Mouse (Mus musculus) Muller cell, postnatal 12 days (primary cell): ENCODE results near the gene Rftn1.
"Not testable (repeated sequence)": the region's sequence is repeated elsewhere in the genome, so short reads cannot be mapped to it uniquely, and the experiment has no call there.

Source experiments
- DNase-seq: peaks from one replicate; pipeline ENCODE4 v3.0.0-alpha.2; 2015; ENCODE audit errors: inconsistent ontology term

Gene Rftn1

DNA sequence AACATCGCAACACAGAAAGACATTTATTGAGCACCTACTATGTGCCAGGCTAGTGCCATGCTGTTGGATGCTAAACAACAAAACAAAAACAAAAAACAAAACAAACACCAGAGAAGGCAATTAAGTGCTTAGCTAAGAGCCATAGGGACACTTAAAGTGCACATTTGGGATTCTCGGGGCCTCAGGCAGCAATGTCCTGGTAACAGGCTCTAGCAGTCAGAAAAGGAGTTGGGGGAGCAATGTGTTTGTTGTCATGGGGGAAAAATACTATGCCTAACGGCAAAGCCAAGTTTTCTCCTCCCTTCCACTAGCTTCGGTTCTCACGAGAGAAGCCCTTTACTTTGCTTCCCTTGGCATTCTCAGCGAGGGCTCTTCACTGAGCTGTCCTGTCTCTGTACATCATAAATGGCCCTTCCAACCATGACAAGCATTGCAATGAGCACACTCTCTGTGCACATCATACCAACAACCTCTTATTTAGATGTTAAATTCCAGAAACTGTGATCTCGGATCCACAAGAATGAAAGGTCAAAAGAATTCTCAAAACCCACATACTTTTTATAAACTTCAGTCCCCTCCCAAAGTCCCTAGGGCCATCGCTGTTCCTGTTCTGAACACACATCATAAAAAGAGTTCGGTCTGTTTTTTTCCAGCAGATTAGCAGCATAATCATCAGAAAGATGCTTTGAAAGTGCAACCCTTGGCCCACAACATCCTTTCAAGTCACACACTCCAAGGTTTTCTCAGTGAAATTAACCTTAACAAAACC lies 63.2 kb downstream of the Rftn1 start:
- no peak for DNase-seq

- DNase-seq = no peak
These were observed 63.9 kb downstream of the Rftn1 start for GRCm38 (mm10) chr17:50126545-50126944.

DNA sequence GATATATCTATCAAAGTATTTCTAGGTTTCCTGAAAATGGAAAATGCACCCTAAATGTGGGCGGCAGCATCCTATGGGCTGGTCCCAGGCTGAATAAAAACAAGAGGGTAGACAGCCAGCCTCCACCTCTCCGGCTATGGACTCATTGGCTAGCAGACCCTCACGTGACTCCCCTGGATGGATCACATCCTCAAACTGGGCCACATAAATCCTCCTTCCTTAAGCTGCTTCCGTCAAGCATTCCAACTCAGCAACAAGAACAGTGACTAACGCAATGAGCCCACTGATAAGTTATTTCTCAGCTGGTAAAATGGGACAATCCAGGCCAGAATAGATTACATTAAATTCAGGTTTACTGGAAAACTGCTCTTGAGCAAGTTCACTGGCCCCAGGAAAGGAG lies 64.6 kb downstream of the Rftn1 start:
- no peak for DNase-seq

DNA sequence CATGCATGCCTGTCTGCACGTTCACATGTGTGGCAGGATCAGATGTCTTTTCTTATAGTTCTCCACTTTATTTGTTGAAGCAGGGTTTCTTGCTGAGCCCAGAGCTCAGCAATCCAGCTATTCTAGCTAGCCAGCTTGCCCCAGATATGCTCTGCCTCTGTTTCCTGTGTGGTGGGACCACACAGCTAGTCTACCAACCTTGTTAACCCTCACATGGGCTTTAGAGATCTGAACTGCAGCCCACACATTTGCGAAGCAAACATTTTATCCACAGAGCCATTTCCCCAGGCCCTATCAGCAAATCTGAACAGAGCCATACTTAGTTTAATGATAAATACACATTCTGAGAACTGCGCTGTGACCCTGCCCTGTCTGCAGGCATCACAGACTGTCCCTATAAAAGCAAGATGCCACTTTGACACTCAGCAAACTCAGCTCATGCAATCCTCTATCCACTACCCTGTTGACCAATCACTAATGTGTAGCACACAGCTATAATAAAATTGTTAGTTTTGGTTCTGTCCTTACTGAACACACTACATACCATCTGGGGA lies 65.2 kb downstream of the Rftn1 start:
- no peak for DNase-seq

DNA sequence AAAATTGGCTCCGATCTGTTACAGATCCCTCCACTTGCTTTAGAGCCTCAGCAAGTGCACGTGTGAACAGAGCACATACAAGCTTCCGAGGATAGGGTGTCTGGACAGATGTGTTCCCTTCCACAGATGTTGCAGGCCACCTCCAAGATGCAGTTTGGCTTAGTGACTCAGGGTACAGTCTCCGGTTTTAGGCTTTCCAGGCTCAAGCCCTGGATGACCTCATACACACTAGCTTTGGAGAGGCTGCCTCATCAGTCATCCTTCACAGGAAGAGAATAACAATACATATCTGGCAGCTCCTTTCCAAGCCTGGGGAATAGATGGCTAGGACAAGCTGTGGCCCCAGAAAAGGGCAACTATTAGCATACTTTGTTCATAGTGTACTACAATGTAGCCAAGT lies 65.8 kb downstream of the Rftn1 start:
- DNase-seq = no peak

GRCm38 (mm10) chr17:50122555-50122954 lies 67.9 kb downstream of the Rftn1 start:
- no peak for DNase-seq

DNA sequence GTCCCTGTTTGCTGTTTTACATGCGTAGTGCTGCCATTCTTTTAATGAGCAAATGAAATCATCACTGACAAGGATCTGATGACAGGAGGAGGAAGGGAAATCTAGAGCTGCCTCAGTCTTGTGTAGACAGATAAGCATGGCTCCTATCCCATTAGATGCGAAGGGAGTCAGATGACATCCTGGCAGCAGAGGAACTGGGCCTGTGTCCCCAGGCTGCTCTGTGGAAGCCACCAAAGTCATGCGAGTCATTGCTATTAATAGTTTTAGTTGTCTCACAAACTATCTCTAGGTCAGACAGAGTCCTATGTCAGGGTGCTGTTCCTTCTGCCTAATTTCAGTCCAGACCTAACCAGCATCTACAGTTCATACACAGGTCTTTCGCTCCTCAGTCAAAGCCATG lies 70.4 kb downstream of the Rftn1 start:
- no peak for DNase-seq

GRCm38 (mm10) chr17:50117461-50117860 lies 73.0 kb downstream of the Rftn1 start:
- no peak for DNase-seq

DNA sequence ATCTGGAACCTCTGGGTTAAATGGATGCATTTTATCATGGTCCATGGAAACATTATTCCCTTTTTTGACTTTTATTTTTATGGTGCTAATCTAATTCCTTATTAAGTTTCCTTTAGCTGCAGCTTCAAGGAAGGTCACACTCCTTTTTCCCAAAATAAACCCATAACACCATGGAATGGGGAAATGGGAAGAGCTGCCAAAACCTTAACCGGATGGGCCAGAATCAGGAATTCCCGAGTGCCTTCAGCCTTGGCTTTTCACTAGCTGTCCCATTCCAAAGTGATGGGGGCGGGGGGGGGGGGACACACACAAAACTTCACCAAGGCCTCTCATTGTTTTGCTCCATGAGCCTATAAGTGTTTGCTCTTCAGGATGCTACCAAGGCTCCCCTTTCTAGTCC lies 73.5 kb downstream of the Rftn1 start:
- DNase-seq = no peak

DNA sequence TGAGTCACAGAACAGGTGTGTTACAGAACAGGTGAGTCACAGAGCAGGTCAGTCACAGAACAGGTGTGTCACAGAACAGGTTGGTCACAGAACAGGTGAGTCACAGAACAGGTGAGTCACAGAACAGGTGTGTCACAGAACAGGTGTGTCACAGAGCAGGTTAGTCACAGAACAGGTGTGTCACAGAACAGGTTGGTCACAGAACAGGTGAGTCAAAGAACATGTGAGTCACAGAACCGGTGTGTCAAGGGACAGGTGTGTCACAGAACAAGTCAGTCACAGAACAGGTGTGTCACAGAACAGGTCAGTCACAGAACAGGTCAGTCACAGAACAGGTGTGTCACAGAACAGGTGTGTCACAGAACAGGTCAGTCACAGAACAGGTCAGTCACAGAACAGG lies 74.1 kb downstream of the Rftn1 start:
- DNase-seq = not testable (repeated sequence)

GRCm38 (mm10) chr17:50115716-50116115 lies 74.8 kb downstream of the Rftn1 start:
- DNase-seq = not testable (repeated sequence)

DNA sequence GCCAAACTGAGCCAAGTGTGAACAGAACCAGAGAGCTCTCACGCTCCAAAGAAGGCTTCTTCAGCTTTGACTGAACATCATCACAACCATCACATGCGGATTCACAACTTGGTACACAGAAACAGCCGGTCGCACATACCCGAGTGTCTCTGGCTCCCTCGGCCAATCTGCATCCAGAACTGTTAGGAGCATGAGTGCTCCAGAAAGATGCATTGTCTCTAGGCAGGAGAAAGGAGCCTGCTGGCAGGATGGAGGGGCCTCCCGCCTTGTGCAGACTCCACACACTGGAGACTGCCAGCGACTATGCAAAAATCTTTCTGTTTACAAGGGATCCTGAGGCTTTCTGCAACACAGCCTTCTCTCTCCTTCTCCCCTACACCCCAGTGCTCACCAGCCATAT lies 75.8 kb downstream of the Rftn1 start:
- no peak for DNase-seq

DNA sequence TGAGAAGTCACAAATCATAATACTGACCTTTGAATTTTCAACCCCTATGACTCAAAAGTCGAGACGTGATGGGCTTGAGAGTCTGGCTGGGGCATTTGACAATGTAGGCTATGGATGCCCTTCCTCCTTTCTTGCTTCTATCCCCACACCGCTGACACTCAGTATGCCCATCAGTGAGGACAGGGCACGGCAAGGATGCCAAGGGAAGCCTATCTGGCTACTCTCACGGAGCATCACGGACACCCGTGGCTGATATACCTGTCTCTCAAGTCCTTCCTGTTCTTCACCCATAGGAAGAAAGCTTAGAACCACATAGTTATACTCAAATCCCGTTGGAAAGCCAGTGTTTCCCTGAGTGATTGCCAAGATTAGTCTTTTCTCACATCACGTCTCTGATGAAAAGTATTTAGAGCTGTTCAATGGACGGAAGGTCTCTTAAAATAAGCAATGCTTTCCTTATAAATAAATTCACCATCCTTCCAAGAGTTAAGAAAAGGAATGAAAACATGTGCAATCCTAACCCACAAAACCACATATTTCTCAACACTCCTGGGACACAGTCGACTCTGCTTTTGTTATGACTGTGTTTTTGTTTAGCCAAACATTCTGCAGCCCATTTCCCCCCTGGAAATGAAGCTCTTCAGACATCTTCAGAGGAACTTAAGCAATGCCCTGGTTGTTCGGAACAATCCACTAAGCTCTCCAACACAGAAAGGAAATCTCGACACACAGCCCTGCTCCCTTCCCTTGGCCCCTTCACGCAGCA lies 79.6 kb downstream of the Rftn1 start:
- peak; percentile 52 for DNase-seq

- no peak for DNase-seq
These were observed 83.7 kb downstream of the Rftn1 start for GRCm38 (mm10) chr17:50106811-50107210.

DNA sequence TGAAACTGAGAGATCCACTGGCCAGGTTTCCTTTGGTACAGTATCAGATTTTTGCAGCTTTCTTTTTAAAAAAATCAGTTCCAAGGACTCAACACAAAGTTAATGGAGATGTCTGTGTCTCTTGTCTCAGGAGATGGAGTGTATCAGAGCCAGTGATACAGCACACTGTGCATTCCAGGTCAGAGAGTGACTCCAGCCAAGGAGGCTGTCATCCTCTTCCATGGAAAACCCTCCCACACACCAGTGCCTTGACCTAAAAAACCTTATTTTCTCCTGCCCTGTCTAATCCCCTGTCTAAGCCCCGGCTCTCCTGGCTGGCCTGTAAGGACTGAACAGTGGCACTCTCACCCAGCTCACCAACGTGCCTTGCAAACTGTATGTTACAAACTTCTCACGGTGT lies 86.3 kb downstream of the Rftn1 start:
- no peak for DNase-seq

DNA sequence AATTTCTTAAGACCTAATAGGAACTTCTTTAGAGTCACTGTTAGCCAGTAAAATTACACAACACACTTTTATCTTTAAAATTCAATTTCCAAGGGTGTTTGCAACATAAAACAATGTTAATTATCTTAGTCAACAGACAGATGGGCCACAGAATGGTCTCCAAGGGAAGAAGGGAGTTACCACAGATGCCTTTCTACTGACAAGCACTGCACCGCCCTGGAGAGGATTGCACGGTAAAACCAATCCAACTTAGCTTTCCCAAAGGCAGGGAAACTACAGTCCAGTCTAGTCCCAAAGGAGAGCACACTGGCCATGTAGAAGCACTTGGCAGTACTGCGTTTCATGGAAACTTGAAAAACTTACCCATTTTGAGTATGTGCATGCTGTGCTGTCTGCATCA lies 89.1 kb downstream of the Rftn1 start:
- no peak for DNase-seq

GRCm38 (mm10) chr17:50100070-50100469 lies 90.4 kb downstream of the Rftn1 start:
- no peak for DNase-seq

DNA sequence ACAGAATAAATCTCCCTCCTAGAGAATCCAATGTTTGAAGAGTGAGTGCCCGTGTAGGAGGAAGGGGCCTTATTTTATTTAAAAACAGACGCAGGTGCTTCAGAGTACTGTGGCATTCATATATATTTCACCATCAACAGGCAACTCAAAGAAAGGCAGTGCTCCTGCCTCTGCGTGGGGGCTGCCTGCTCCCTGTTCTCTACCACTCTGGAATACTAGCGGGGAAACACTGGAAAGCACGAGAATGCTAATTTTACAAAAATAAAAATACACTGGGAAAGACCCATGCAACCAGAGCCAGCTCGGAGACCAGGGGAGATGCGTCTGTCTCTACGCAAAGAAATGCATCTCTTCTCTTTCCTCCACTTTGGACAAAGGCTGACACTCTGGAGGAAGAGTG lies 91.1 kb downstream of the Rftn1 start:
- DNase-seq = no peak

DNA sequence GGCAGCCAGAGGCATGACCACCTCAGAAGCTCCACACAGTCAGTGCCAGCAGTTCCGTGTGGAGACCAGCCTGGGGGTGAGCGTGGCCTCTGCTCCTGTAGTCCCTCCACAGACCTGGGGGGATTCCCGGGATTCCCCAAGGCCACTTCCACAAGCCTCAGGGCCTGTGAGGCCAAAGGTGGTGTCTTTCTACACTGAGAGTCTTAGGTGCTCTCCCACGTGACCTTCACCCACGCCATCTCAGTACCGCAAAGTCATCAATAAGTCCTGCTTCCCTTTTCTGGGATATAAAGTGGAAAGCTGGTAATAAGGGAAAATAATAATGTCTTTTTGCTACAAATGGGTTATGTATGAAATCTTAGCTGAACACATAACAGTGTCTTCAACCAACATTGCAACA lies 92.2 kb downstream of the Rftn1 start:
- no peak for DNase-seq

DNA sequence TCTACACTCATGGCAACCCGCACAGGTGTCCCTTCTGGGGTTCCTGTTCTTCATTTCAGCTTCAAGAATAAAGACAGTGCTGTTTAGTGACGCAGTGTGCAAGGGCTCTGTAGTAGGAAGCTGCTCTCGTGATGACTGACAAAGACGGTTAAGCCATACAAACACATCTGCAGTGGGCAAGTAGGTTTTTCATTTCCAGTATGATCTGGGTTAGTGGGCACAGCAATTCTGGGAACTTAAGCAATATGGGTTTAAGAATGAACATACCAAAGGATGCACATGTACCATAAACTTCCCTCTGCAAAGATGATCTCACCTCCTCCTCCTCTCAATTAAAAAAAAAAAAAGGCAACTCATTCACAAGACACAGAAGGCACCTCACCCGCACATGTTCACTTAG lies 92.6 kb downstream of the Rftn1 start:
- no peak for DNase-seq

GRCm38 (mm10) chr17:50096305-50096704 lies 94.2 kb downstream of the Rftn1 start:
- DNase-seq = no peak

DNA sequence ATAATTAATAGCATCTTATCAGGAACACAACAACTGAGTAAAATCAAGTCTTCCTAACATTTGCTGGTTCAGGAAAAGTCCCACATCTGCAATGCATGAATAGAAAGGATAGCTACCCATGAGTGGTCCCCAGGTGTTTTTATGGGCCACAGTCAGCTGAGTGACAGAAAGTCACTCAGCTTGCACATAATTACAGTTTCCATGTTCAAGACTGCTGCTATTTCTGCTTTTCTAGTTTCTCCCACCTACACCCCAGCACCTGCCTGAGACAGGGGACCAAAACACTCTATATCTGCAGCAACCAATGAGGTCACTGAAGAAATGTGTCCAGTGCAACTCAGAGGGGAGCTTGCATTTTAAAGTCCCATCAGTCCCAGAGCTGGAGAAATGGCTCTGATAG lies 95.9 kb downstream of the Rftn1 start:
- no peak for DNase-seq

DNA sequence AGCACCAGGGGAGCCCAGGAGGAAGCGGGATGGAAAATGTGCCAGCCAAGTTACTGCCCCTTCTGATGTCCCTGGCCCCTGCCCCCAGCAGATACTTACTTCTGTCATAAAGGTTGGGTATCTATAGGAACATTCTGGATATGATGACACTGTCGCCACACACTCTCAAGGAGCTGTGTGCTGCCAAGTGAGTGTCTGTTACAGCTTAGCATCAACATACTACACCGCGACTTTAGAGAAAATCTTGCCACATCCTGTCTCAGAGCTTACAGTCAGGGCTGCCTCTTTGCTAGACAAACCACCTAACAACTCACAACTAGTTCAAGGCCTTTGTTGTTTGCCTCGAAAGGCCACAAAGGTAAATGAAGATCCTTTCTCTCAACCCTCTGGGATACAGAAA lies 96.4 kb downstream of the Rftn1 start:
- DNase-seq = no peak
